Mouse (Mus musculus): ENCODE results near the gene Prex1.
"Not testable (repeated sequence)": the region's sequence is repeated elsewhere in the genome, so short reads cannot be mapped to it uniquely, and the experiment has no call there.

Prex1 gene

DNA sequence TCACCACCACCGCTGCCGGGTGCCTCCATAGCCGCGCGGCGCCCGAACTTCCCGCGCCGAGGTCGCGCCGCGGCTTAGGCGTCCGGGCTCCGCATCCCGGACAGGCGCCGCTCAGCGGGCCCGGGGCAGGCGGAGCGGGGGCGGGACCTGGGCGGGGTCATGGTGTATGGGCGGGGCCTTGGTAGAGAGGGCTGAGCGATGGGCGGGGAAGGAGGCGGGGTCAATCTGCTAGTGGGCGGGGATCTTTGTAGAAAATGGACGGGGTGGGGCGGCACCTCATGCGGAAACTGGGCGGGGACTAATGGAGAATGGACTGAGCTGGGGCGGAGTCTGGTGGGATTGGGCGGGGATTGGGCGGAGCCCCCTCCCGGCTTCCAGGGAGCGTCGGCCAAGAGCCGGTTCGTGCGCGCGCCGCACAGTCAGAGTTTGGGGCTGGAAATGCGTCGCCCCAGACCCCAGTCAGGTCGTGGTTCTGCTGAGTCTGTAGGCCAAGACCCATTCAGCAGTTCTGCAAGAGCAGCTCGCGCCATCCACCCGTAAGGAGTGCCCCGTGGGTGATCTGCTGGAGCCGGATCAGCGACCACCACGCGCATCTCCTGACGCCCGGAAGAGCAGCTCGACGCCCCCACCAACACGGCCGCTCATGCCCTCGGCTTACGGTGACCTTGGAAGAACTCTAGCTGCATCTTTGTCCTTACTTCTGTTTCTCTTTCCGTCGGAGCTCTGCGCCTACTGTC is at the start of gene Prex1:
Gene Prex1 (minus strand): TSS at position 143 of the 737 bp plus-strand sequence.
- in situ Hi-C loops (cut with MboI, MseI) = loop anchor here in 1 of 2 experiments (5.0 to 10.0 kb wide), 2 partner anchors 61 to 77 kb away; no protein-coding TSS in a partner anchor

GRCm38 (mm10) chr2:166757969-166758368 is 44.3 kb upstream of the Prex1 start:
- in situ Hi-C loops (cut with MboI, MseI) = no loop called here

DNA sequence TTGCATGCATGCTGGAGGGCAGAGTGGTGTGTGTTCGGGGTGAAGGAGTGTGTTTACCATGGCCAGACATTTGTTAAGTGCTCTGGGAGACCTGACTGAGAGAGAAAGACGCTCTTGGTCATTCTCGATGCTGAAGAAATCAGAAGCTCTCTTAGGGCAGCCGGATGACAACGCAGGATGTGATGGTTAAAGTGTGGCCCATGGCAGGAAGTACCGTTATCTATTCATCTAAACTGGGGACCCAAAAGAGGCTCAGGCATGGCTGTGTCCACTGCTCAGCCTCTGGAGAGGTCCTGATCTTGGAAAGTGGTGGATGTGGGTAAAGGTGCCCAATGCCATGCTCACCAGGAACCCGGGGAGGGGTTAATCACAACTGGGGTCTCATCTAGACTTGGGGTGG is 41.1 kb upstream of the Prex1 start:
- in situ Hi-C loops (cut with MboI, MseI) = no loop called here

- in situ Hi-C loops (cut with MboI, MseI) = no loop called here
These were observed 40.6 kb upstream of the Prex1 start for GRCm38 (mm10) chr2:166754194-166754593.

- in situ Hi-C loops (cut with MboI, MseI) = no loop called here
These were observed 37.1 kb upstream of the Prex1 start for GRCm38 (mm10) chr2:166750620-166751191.

GRCm38 (mm10) chr2:166746261-166746913 is 32.8 kb upstream of the Prex1 start:
- in situ Hi-C loops (cut with MboI, MseI) = not testable (repeated sequence)

- in situ Hi-C loops (cut with MboI, MseI) = no loop called here
These were observed 32.2 kb upstream of the Prex1 start for GRCm38 (mm10) chr2:166745849-166746248.

DNA sequence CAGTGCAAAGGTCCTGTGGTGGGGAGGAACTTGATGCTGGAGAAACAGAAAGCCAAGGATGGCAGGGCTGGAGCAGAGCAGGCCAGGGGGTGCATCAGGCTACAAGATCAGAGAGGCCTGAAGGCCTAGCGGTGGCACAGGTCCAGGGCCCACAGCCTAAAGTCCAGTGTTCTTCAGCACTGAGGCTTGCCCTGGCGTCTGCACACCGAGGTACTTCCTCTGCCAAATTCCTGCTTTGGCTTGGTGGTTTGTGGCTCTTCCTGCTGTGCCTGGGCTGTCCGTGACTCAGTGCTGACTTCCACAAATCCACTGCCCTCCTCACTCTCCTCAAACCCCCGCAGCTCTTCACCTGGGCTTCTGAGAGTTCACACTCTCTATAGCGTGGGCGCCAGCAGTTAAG is 30.8 kb upstream of the Prex1 start:
- in situ Hi-C loops (cut with MboI, MseI) = no loop called here

GRCm38 (mm10) chr2:166743504-166743903 is 29.9 kb upstream of the Prex1 start:
- in situ Hi-C loops (cut with MboI, MseI) = no loop called here

GRCm38 (mm10) chr2:166741445-166741844 is 27.8 kb upstream of the Prex1 start:
- in situ Hi-C loops (cut with MboI, MseI) = no loop called here

DNA sequence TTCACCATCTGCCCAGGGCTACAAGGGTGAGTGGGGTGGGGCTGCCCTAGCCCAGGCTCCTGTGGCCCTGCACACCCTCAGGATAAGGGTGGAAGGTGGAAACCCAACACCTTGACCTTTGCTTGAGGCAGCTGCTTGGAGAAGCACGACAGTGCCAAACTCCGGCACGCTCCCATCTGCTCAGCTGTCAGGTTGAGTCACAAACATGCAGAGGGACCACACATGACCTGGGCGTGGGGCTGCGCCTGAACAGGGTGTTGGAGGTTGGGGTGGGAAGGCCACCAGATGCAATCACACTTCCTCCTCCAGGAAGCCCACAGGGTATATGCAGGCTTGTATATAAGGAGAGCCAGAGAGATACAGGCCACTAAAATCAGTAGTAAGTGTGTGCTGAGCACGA is 26.8 kb upstream of the Prex1 start:
- in situ Hi-C loops (cut with MboI, MseI) = no loop called here

DNA sequence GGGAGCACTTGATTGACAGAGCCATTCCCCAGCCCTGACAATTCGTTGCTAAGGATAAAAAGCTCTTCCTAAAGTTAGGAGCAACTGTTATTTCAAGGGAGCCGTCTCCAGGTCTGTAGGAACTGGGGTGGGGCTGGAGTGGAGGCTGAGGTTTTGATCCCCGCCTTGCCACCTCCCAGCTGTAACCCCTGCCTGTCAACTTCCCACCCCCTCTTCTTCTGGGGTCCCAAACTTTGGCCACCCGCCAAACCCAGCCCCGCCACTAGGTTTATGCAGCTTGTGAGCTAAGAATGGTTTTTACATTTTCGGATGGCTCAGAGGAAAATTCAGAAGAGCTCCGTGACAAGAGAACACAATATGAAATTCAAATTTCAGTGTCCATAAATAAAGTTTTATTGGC is 23.7 kb upstream of the Prex1 start:
- in situ Hi-C loops (cut with MboI, MseI) = no loop called here

- in situ Hi-C loops (cut with MboI, MseI) = no loop called here
These were observed 21.9 kb upstream of the Prex1 start for GRCm38 (mm10) chr2:166735469-166736001.

- in situ Hi-C loops (cut with MboI, MseI) = no loop called here
These were observed 19.2 kb upstream of the Prex1 start for GRCm38 (mm10) chr2:166732860-166733259.

GRCm38 (mm10) chr2:166732146-166732545 is 18.5 kb upstream of the Prex1 start:
- in situ Hi-C loops (cut with MboI, MseI) = no loop called here

GRCm38 (mm10) chr2:166731102-166731883 is 17.7 kb upstream of the Prex1 start:
- in situ Hi-C loops (cut with MboI, MseI) = not testable (repeated sequence)

DNA sequence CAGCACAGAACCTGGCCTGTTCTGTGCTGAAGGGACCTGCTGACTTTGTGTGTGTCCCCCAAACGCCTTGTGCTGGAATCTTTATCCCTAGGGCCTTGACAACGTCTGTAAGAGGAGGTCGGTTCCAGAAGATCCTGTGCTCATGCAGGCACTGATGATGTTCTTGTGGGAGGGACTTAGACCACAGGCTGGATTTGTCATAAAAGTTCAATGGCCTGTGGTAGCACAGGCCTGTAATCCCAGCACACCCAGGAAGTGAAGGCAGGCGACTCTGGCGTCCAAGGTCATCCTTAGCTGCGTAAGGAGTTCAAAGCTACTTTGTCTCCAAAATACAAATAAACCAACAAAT is 16.9 kb upstream of the Prex1 start:
- in situ Hi-C loops (cut with MboI, MseI) = no loop called here

GRCm38 (mm10) chr2:166729656-166730566 is 16.3 kb upstream of the Prex1 start:
- in situ Hi-C loops (cut with MboI, MseI) = no loop called here

DNA sequence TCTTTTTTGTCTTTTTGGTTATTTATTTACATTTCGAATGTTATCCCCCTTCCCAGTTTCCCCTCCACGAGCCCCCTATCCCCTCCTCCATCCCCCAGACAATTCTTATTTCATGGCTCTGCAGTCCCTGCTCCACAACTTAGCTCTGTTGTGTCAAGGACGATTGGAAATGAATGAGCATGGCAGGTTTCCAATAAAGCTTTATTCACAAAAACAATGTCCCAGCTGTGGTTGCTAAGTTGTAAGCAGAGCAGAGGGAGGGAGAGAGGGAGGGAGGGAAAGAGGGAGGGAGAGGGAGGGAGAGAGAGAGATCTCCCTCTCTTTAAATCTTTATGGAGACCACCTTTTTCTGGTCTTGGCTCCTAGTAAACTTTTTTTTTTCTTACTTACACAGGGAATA is 15.4 kb upstream of the Prex1 start:
- in situ Hi-C loops (cut with MboI, MseI) = no loop called here

DNA sequence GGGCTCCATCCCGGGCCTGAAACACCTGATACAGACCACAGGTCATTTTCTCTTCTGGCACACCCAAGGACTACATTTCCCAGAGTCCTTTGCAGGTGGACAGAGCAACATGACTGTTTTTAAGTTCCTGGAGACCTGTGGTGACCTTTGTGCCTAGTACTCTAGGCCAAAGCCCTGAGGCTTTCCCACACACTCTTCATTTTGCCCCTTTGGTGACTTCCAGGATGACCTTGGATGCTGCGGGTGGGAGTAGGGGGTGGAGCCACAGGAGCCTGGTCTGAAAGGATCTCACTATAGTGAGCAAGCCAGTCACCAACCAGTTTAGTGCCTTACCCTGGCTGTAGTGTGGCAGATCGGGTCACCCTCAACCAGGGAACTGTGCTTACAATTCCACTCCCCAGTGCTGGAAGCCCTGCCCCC is 14.6 kb upstream of the Prex1 start:
- in situ Hi-C loops (cut with MboI, MseI) = no loop called here

- in situ Hi-C loops (cut with MboI, MseI) = no loop called here
These were observed 14.2 kb upstream of the Prex1 start for GRCm38 (mm10) chr2:166727790-166728189.
